ENCODE assay signal across 8 mouse cellular contexts in the genomic region with DNA sequence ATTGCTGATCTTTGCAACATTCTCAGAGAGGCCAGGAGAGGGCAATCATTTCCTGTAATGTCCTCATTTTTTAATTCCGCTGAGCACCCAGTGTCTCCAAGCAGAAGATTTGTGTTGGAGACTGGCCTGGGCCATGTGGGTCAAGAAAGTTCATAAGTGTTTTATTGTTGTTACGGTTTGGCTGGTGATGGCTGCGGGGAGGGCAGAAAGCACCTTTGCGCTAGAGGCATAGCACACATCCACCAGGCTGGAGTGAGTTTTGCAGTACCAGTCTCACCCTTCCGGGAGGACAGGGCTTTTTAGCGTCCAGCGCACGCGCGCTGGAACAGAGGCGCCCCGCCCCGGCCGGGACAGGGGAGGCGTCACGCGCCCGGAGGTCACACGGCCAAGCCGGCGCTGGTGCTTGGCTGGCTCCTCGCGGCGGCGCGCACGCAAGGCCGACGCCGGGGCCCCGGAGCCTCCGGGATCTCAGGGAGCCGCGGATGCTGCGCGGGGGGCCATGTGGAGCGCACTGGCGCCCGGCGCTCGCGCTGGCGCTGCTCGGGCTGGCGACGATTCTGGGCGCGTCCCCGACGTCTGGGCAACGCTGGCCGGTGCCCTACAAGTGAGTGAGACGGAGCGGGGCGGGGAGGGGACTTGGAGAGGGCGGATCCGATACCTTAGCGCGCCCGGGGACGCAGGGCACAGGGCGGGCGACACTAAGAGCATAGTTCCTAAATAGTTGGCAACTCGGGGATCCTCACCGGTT. TPM values are rescaled to one million over a fixed set of nuclear protein-coding genes. Genes with fewer than 3 reads are reported as not detected.
DNase-seq lines count a peak whose midpoint lies in the region; ATAC-seq lines count a peak whose summit lies in the region.

Gene Cln5 (plus strand): TSS at position 353 of the 748 bp plus-strand sequence.

- no peaks in the 10 kb centered on the region for H3K4me1 ChIP-seq in brown adipose tissue, adult 24 weeks (ENCODE audit: control insufficient read depth, insufficient read depth, insufficient read length, low read length)
- H3K4me1 ChIP-seq in heart, embryonic 14.5 days (ENCODE audit: control insufficient read depth in 2 of 2, insufficient read depth in 2 of 2, low read length in 2 of 2) = peaks cover 3 to 11% of the 10 kb centered on the region in 2 experiments; a peak in 3 of 4 replicates
- peaks cover 28% of the 10 kb centered on the region for H3K4me1 ChIP-seq in liver, embryonic 13.5 days (replicated peaks)
- 0 out of 2 replicates have a peak, but pooled peaks cover 4% of the 10 kb centered on the region for H3K4me1 ChIP-seq in stomach, embryonic 16.5 days (ENCODE audit: control insufficient read depth, insufficient read depth, low read length)

- no peaks in the 10 kb centered on the region for H3K9me3 ChIP-seq in heart, embryonic 14.5 days (ENCODE audit: control insufficient read depth, low read length)
- H3K9me3 ChIP-seq in liver, embryonic 13.5 days (replicated peaks) = no peaks in the 10 kb centered on the region
- no peaks in the 10 kb centered on the region for H3K9me3 ChIP-seq in stomach, embryonic 16.5 days (replicated peaks; ENCODE audit: control insufficient read depth, low read length)

- under 1% methylated on average over 45 of the region's 65 CpGs for WGBS in heart, embryonic 14.5 days
- WGBS in liver, embryonic 13.5 days (ENCODE audit: insufficient replicate concordance) = under 1% methylated on average over 65 of the region's 65 CpGs
- WGBS in stomach, embryonic 16.5 days = under 1% methylated on average over 65 of the region's 65 CpGs

- peak within 1 kb of the TSS; percentile 97 for H3K4me2 ChIP-seq in heart, embryonic 14.5 days (ENCODE audit: low read length)
- H3K4me2 ChIP-seq in liver, embryonic 13.5 days = peak within 1 kb of the TSS; percentile 83
- H3K4me2 ChIP-seq in stomach, embryonic 16.5 days (ENCODE audit: low read depth, low read length) = peak within 1 kb of the TSS; percentile 98

- H3K36me3 ChIP-seq in heart, embryonic 14.5 days (ENCODE audit: control insufficient read depth, insufficient read depth, low read length) = peaks cover 30% of the 10 kb centered on the region
- H3K36me3 ChIP-seq in liver, embryonic 13.5 days = peaks cover 31% of the 10 kb centered on the region
- H3K36me3 ChIP-seq in stomach, embryonic 16.5 days (ENCODE audit: control insufficient read depth, insufficient read depth, low read length) = peaks cover 9% of the 10 kb centered on the region; the same call in 1 of the 2 replicates

- H3K9ac ChIP-seq in heart, embryonic 14.5 days (ENCODE audit: low read length) = peak within 1 kb of the TSS; percentile 79
- peak within 1 kb of the TSS; percentile 84 for H3K9ac ChIP-seq in liver, embryonic 13.5 days
- H3K9ac ChIP-seq in stomach, embryonic 16.5 days (ENCODE audit: low read length) = peak within 1 kb of the TSS; percentile 92

- no peaks in the 10 kb centered on the region for H3K27me3 ChIP-seq in heart, embryonic 14.5 days (ENCODE audit: control insufficient read depth, insufficient read depth, low read length)
- no peaks in the 10 kb centered on the region for H3K27me3 ChIP-seq in liver, embryonic 13.5 days
- H3K27me3 ChIP-seq in stomach, embryonic 16.5 days (ENCODE audit: control insufficient read depth, insufficient read depth, low read length) = no peaks in the 10 kb centered on the region

- DNase-seq in CD4-positive, CD25-positive, alpha-beta regulatory T cell, adult 2 months (ENCODE audit: low read depth, low spot score) = peak; percentile 96
- peak; percentile 93 for DNase-seq in fibroblast of lung, adult 2 months (ENCODE audit: low read depth)
- DNase-seq in kidney, postnatal 14 days = peak; percentile 97
- DNase-seq in liver, embryonic 13.5 days = peak; percentile 94
- DNase-seq in neural tube, embryonic 10.5 days (ENCODE audit: extremely low spot score, low spot score) = peak; percentile 92

- ATAC-seq in heart, embryonic 14.5 days (ENCODE audit: insufficient number of reproducible peaks, insufficient read depth, low FRiP score, low read depth) = peak; percentile 95
- ATAC-seq in liver, embryonic 13.5 days (ENCODE audit: low read depth) = peak; percentile 95
- ATAC-seq in stomach, embryonic 16.5 days (ENCODE audit: insufficient read depth, low FRiP score) = peak; percentile 98

- H3K27ac ChIP-seq in brown adipose tissue, adult 24 weeks (replicated peaks; ENCODE audit: low read depth, low read length) = peak within 1 kb of the TSS; percentile 89
- peak within 1 kb of the TSS; percentile 84 to 88 for H3K27ac ChIP-seq in heart, embryonic 14.5 days (replicated peaks in 1 of 2; ENCODE audit: control insufficient read depth in 1 of 2, insufficient read depth in 1 of 2, low read depth in 2 of 2, low read length in 2 of 2)
- H3K27ac ChIP-seq in liver, embryonic 13.5 days = peak within 1 kb of the TSS; percentile 96
- peak within 1 kb of the TSS; percentile 94 for H3K27ac ChIP-seq in stomach, embryonic 16.5 days (ENCODE audit: low read length)

- H3K4me3 ChIP-seq in brown adipose tissue, adult 24 weeks (ENCODE audit: insufficient read depth, low read depth, low read length) = peak within 1 kb of the TSS; percentile 74
- peak within 1 kb of the TSS; percentile 62 to 78 for H3K4me3 ChIP-seq in heart, embryonic 14.5 days (ENCODE audit: control insufficient read depth in 1 of 2, insufficient read depth in 1 of 2, low read depth in 1 of 2, low read length in 2 of 2)
- peak within 1 kb of the TSS; percentile 70 for H3K4me3 ChIP-seq in liver, embryonic 13.5 days (replicated peaks)
- H3K4me3 ChIP-seq in stomach, embryonic 16.5 days (replicated peaks; ENCODE audit: low read length) = peak within 1 kb of the TSS; percentile 79

RNA-seq across cellular contexts. Expression of gene Cln5, which starts in this region (rescaled TPM):
- 20.9 and 27.2 TPM in 2 replicates for polyA plus RNA-seq in brown adipose tissue, adult 24 weeks (2012; ENCODE audit: insufficient read depth, insufficient read length, missing spikeins)
- polyA plus RNA-seq in heart, embryonic 14.5 days (2014; fragmentation: Nextera tagmentation; extraction: Ambion mirVana) = 28.5 and 29.8 TPM in 2 replicates
- 20.9 and 25.2 TPM in 2 replicates for polyA plus RNA-seq in liver, embryonic 13.5 days (2015; fragmentation: Nextera tagmentation; extraction: Ambion mirVana)
- polyA plus RNA-seq in stomach, embryonic 16.5 days (2015; fragmentation: Nextera tagmentation; extraction: Ambion mirVana) = 31.7 and 31.9 TPM in 2 replicates

Comparison
In these comparisons a context has a peak if more than half of its experiments do, and no peak if none do; other contexts are left out.
1. Peak in every context shown above with its lines: DNase-seq, ATAC-seq, H3K4me3 ChIP-seq and H3K27ac ChIP-seq.